Mouse (Mus musculus): ENCODE measurements around the gene Aspscr1. TPM values are rescaled to one million over a fixed set of nuclear protein-coding genes. Genes with fewer than 3 reads are reported as not detected.

Aspscr1 gene
- total RNA-seq, 2 experiments from 2014 or later = 50.0 to 59.5 TPM

DNA sequence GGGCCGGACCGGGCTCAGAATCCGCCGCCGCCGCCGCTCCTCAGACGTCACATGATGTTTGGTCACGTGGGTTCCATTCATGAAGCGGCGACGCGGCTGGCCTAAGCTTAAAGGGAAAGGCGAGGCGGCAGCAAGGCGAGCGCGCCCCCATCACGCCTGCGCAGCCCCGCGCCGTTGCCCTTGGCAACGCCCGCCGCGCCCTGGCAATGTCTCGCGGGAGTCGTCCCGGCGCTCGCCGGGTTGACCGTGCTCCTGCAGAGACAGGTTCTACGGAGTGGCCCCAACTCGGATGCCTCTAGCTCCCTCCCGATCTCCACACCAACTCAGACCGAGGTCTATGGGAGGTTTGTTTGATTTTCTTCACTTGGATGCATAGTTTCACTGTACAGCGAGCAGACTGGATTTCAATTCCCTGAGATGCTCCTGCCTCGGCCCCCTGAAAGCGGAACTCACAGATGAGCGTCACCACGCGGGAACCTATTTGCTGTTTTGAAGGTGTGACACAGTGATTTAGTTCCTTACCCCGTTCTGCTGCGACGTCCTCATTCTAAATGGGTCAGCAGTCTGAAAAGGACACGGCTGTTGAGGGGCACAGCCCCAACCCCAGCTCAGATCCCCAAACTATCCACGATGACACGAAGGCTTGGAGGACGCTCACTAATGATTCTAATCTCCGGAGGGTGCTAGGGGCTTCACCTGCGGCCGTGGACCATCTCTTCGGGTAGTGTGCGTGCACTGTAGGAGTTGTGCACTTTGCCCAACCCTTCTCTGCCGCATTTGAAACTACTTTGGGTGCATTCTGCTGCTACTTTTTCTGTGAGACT lies 39.0 kb upstream of the Aspscr1 start, which contains the start of gene Mafg:
Mafg (minus strand) TSS at position 81 of the 824 bp plus-strand sequence.
- peak; percentile 95 to 97 for DNase-seq (ENCODE audit: low spot score in 2 of 2)
- intact Hi-C loops (cut with DNase I) = no loop called here

DNA sequence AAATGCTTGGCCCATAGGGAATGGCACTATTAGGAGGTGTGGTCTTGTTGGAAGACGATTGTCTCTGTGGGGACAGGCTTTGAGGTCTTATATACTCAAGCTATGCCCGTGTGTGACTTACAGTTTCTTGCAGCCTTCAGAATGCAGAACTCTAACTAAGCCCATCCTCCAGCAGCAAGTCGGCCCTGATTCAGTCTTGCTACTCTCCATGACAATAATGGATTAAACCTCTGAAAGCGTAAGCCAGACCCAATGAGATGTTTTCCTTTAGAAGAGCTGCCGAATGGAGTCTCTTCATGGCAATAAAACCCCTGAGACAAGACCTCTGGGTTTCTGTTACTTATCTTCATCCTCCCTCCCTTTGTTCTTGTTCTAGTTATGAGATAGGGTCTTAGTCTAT lies 38.0 kb upstream of the Aspscr1 start:
- intact Hi-C loops (cut with DNase I) = no loop called here
- DNase-seq (ENCODE audit: low spot score in 2 of 2) = no peak

DNA sequence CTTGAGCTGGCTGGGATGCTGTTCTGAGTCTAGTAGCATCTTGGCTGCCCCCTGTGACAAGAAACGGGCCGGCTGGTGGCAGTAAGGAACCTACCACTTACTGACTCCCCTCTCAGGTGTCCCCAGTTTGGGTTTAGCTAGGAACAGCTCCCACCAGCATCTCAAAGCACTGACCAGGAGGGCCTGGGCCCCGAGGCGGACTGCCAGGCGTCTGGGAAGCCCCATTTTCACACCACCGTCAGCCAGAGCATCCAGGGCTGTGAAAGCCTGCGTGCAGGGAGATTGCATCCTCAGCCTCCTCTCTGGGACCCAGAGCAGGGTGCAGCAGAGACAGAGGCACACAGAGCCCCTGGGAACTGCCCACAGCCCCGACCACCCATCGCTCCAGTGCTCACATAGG lies 31.5 kb upstream of the Aspscr1 start:
- intact Hi-C loops (cut with DNase I) = no loop called here
- no peak for DNase-seq (ENCODE audit: low spot score in 2 of 2)

DNA sequence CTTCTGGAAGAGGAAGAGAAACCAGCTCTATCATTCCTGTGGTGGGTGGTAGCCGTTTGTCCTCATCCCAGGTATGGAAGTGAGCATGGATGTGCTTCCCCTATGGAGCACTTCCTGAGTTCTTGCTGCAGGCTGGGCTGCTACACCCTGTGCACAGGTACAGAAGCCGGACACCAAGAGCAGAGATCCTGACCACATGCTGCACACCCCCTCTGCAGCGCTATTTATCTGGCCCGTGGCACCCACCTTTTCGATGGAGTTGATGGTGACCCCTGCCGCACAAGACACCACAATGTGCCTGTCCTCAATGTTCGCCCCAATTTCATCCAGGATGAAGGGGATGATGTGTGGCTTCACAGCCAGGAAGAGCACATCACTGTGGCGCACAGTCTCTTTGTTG lies 30.9 kb upstream of the Aspscr1 start:
- intact Hi-C loops (cut with DNase I) = no loop called here
- DNase-seq (ENCODE audit: low spot score in 2 of 2) = no peak

DNA sequence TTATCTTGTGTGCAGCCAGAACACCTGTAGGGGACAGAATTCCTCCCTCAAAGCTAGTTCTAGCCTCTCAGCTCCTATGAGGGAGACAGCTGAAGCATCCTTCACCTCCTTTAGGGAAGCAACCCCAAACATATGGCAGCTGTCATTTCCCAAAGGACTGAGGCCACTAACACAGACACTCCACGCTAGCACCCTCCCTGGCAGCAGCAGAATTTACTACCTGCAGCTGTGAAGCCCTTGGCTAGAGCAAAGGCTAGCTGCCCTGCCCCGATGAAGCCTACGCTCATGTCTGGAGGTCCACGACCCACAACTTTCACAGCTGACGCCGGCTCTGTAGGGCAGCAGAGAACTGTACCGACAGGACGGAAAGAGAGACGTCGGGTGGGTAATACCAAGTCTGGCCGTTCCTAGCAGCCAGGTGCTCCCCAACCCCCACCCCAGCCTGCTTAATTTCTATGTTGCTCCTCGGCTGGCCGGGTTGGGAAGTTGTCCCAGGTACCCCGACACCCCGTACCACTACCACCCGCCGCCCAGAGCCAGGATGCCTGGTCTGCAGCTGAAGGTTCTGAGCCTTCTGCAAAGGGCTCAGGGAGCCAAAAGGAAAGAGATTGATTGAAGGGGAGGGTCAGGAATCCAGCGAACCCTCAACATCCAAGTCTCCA lies 29.7 kb upstream of the Aspscr1 start:
- DNase-seq (ENCODE audit: low spot score in 2 of 2) = no peak
- intact Hi-C loops (cut with DNase I) = no loop called here

DNA sequence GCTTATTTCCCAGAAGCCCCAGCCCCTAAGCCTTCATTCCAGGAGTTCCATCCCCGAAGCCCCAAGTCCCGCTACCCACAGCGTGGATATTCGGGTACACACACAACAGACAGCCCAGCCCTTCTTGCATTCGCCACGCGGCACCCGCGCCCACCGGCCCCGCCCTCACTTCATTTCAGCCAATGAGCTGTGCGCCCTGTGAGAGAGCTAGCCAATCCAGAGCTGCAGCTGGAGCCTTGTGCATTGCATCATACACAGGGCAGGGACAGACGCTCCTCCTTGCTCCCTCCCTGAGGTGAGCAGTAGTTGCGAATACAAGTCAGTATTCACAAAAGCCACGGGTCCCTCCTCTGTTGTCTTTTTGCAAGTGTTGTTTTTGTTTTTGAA lies 29.2 kb upstream of the Aspscr1 start, which contains the start of gene Pycr1:
Pycr1 (minus strand) TSS at position 169 of the 387 bp plus-strand sequence.
- DNase-seq (ENCODE audit: low spot score in 2 of 2) = peak; percentile 93 to 94
- intact Hi-C loops (cut with DNase I) = no loop called here

DNA sequence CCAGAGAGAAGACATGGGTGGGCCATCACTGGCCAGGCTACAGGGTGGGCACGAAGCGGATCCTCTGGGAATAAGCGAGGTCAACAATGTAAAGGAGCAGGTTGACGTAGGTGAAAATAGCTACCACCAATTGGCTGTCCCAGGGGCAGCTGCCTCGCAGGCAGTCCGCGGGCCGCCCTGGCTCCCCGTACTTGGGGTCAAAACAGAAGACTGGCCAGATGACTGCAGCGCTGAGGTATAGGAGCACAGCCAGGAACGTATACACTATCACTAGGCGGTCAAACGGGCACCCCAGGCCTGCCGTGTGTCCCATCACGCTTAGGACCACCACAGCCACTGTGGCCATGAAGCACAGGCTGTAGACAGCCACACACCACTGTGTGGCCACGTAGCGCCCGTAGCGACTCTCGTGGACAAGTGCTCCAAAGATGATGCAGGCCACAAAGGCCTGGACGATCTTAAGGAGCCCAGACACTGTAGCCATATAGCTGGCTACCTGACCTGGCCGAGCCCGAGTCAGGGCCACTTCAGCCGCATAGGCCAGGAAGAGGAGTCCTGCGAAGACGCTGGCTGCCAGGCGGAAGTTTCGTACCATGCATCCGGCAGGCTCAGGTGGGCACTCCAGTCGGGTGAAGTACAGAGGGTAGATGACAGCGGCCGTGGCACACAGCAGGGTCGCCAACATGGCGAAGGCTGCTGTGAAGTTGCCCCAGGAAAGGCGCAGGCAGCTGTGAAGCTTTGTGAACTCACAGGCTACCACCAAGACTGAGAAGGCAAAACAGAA lies 25.5 kb upstream of the Aspscr1 start:
- DNase-seq (ENCODE audit: low spot score in 2 of 2) = no peak
- intact Hi-C loops (cut with DNase I) = no loop called here

DNA sequence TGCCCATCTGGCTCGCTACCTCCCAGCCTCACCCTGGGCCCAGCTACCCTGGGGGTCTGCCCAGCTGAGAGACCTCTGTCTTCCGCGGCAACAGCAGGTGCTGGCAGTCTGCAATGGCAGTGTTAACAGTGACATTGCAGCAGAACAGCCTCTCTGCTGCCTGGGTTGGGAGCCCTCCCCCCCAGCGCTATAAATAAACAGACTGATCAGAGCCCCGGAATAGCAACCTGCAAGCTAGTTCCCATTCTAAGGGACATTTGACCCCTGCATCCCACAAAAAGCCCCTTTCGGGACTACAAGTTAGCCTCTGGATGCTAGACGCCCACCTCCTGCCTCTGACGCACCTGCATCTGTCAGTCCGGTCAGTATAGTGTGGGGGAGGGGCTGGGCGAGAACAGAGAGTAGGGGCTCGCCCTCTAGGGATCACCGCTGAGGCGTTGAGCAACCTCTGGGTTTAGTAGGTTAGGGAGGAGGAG lies 24.7 kb upstream of the Aspscr1 start, which contains the start of gene Myadml2:
Myadml2 (minus strand) TSS at position 158 of the 476 bp plus-strand sequence.
- intact Hi-C loops (cut with DNase I) = no loop called here
- DNase-seq (ENCODE audit: low spot score in 2 of 2) = peak; percentile 49 to 73

DNA sequence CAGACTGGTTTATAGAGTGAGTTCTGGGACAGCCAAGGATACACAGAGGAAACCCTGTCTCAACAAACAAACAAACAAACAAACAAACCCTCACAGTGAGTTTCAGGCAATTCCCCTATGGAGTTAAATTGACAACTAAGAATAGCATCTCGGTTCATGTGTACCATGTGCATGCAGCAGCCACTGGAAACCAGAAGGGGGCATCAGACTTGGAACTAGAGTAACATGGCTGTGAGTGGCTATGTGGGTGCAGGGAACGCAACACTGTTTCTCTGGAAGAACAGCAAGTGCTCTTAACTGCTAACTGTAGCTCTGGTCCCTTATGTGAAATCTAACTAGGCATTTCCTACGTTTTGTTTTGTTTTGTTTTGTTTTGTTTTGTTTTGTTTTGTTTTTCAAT lies 20.9 kb upstream of the Aspscr1 start:
- intact Hi-C loops (cut with DNase I) = loop anchor here (10.0 kb wide), 1 partner anchor 123 kb away; no protein-coding TSS in a partner anchor
- no peak for DNase-seq (ENCODE audit: low spot score in 2 of 2)

DNA sequence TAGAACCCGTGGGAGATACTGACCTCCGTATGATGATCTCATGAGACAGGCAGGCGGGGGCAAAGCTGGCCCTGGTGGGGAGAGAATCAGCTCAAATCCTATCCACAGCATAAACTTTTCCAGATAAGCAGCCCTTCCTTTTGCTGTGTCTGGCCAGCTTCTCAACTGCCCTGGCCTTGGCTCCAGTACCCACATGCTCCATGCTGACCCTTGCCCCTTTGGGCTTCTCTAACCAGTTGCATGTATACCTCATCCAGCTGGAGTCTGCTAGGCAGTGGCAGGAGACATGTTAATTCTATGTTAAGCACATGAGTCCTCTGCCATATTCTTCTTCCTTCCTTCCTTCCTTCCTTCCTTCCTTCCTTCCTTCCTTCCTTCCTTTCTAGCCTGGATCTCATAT lies 18.0 kb upstream of the Aspscr1 start:
- intact Hi-C loops (cut with DNase I) = loop anchor here (10.0 kb wide), 1 partner anchor 120 kb away; no protein-coding TSS in a partner anchor
- no peak for DNase-seq (ENCODE audit: low spot score in 2 of 2)

DNA sequence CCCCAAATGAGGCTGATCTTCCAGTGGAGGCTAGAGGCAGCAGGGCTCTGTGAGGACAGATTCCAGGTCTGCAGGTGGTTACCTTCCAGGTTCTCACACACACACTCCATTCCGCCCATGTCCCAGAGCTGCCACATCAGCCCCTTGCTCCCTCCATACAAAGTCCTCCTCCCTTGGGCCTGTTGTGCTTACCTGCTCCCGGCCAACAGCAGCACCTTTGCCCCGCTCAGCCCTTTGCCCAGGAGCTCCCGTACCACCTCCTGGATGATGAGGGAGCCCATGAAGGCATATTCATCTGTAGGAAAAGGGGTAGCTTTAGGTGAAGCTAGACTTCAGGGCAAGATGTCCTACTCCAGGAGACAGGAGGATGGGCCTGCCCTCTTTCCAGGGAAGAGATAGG lies 15.5 kb upstream of the Aspscr1 start:
- no peak for DNase-seq (ENCODE audit: low spot score in 2 of 2)
- intact Hi-C loops (cut with DNase I) = loop anchor here (10.0 kb wide), 1 partner anchor 118 kb away; no protein-coding TSS in a partner anchor

DNA sequence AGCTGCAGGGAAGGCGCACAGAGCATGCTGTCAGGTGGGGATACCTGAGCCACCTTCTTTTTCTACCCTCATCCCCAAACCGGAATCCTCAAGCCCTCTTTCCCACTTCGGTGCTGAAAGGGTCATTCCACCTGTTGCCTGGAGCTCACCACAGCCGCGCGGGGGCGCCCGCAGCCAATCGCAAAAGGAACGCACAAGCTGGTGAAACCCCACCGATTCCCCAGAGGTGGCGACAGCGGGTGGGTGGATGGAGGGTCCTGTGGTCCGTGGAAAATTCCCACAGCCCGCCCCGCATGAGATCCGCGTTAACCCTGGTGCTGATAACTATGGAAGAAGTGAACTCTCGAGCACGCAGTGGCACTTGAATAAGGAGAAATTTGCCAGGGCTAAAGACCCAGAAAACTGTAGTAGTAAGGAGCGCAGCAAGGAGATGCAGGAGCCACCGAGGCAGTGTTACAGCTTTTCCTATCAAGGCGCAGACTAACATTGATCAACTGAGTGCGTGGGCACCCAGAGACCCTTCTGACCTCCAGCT lies 13.8 kb upstream of the Aspscr1 start:
- intact Hi-C loops (cut with DNase I) = loop anchor here (2.0 to 10.0 kb wide), 2 partner anchors 54 to 116 kb away; partner anchors contain the start of genes Cenpx and Lrrc45
- DNase-seq (ENCODE audit: low spot score in 2 of 2) = peak; percentile 77 to 81

DNA sequence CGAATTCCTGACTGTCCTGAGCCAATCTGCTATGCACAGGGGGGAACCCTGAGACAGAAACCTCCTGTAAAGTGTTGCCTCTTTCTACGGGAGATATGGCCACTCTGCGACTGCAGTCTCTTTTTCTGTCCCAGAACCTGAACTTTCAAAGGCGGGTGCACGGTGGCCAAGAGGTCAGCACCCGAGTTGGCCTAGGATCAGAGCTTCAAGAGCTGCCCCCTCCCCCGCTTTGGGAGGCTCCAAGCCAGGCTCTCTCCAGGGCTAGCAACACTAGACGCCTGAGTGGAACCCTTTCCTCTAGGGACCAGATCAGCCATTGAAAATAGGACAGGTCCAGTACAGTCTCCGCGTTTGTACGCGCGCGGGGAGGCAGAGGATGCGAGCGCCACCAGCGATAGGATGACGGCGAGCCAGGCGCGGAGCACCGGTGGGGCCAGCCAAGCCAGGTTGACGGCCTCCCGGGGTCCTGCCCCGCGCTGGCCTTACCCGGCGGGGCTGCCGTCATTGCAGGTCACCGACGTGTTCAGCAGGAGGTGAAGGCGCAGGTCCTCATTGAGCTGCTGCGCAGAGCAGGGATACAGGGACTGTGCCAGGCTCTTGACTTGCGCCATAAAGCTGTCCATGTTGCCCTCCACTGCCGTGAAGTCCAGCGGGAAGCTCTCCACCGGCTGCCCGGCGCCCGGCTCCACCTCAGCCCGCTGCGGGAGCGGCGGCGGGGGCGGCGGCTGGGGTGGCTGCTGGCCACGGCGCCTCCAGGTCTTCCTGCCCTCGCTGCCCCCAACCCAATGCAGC lies 13.1 kb upstream of the Aspscr1 start:
- DNase-seq (ENCODE audit: low spot score in 2 of 2) = no peak
- intact Hi-C loops (cut with DNase I) = loop anchor here (2.0 to 10.0 kb wide), 2 partner anchors 53 to 115 kb away; partner anchors contain the start of genes Cenpx and Lrrc45

DNA sequence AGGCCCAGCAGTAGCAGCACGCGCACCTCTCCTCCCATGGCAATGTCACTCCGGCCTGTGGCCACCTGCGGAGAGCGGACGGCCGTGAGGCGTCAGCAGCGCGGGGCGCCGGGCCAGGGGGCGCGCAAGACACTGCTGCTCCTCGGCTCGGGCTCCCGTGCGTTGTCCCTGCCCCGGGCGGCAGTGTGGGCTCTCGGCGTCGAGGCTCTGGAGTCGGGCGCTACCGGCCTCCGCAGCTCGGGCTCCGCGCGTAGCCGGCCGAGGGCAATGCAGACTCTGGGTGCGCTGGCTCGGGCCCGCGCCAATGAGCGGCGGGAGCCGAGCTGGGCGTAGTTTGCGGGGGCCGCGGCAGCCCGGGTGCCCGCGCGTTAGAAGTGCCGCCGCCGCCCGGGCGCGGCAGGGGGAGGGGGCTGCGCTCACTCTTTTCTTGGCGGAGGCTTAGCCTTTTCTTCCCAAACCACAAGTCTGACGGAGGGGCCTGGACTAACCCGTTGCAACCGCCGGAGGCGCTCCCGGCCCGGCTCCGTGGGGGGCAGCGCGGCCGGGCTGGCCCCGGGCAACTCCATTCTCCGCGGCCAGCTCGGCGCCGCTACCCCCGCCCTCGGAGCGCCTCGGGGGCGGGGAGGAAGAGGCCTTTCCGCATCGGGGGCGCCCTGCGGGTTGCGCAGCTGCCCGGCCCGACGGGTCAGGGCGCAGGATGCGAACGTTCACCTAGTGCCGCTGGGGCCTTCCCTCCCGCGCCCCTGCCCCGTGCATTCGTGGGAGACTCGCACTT lies 12.3 kb upstream of the Aspscr1 start:
- no peak for DNase-seq (ENCODE audit: low spot score in 2 of 2)
- intact Hi-C loops (cut with DNase I) = no loop called here

DNA sequence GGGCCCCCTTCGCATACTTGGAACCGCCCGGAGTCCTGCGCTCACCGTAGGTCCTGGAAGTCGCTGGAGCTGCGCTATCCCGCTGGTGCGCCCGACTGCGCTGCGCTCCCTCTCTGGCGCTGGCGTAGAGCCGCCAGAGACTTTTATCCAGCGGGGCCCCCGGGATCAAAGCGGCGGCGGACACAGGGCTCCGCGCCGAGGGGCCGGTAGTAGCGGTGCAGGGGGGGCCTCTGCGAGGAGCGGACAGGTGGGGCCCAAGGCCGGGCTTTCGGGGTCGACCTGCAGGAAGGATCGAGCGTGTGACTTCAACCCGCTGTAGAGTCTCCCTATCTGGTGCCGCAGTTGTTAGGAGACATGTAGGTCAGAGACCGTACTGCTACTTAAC lies 11.7 kb upstream of the Aspscr1 start, which contains the start of gene Notum:
Notum (minus strand) TSS at position 100 of the 385 bp plus-strand sequence.
- intact Hi-C loops (cut with DNase I) = no loop called here
- DNase-seq (ENCODE audit: low spot score in 2 of 2) = no peak

DNA sequence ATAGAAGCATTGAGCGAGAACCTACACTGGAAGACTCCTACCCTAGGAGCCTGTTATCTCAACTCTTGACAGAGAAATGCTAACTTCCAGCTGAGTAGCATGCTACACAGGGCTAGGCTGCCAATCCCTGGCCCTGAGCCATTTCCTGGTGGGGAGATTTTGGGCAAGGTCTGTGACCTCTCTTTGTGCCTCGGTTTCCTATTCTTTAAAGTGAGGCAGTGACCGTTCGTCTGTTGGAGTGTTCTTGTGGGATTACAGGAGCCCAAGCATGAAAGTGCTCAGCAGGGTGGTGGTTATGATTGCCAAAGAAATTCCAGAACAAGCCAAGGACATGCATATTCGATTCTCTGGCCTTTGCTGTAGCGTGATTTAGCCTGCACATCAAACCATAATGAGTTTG lies 10.0 kb upstream of the Aspscr1 start:
- intact Hi-C loops (cut with DNase I) = no loop called here
- DNase-seq (ENCODE audit: low spot score in 2 of 2) = no peak

DNA sequence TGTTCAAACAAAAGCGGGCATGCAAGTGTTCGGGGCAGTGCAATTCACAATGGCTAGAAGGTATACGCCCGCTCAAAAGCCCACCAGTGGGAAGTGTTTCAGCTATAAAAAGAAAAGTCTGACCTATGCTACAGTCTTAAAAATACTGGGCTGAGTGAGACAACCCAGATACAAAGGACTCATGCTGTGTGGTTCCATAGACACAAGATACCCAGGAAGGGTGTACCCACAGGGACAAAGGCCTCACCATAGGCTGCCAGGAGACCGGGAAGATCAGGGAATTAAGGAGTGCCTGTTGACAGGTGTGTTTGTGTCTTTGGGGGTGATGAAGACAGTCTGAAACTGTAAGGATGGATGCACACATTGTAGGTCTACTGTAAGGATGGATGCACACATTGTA lies 9.1 kb upstream of the Aspscr1 start:
- intact Hi-C loops (cut with DNase I) = no loop called here
- DNase-seq (ENCODE audit: low spot score in 2 of 2) = no peak

DNA sequence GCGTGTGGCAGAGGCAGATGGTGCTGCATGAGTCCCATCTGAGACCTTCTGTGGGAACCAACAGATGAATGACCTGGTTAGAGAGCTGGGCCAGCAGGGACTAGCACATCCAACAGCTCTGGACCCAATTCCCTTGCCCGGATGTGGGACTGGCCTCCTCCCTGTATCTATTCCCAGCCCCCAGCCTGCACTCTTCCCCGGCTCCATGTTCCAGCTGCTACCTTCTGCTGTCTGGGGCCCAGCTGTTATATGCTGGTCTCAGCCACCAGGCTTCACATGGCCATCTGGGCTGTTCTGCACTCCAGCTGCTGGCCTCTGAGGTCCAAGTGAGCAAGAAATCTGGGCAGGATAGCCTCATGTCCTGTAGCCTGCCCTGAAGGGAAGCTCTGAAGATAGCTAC lies 7.4 kb upstream of the Aspscr1 start:
- no peak for DNase-seq (ENCODE audit: low spot score in 2 of 2)
- intact Hi-C loops (cut with DNase I) = no loop called here
